Mouse (Mus musculus): ENCODE measurements around the gene Tmem179b.

DNA sequence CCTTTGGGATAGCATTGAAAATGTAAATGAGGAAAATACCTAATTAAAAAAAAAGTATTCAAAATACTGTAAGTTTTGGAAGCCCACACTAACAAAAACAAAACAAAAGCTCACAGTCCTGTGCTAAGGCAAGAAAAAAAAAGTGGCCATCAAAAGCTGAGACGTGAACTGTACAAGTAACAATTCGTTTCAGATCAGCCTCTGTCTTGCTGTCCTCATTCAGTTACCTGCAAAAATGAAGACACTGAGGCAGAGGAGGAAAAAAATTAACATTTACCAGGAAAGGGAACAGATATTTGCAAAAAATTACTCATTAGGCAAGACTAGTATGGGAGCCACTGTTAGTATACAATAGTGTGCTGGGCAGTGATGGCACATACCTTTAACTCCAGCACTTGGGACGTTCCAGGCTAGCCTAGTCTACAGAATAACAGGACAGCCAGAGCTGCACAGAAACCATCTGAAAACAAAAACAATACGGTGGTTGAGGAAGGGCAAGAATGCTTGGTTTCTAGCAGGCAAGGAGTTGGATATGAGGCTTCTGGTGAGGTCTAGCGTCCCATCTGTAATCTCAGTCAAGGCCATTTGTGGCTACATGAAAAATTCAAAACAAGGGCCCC is 46.7 kb downstream of the Tmem179b start:
- TF ChIP-seq CTCF (IDR thresholded peaks at IDR 0.05; ENCODE audit: insufficient read depth, low read depth, low read length) = no peak
- TF ChIP-seq POLR2A (IDR thresholded peaks at IDR 0.05; ENCODE audit: insufficient read depth, low read depth, low read length) = no peak
